In genomic region chr16:10842282-10842855, GRCm38 (mm10) we compare ENCODE assay signal across 20 mouse cellular contexts. TPM values are rescaled to one million over a fixed set of nuclear protein-coding genes. Genes with fewer than 3 reads are reported as not detected.
DNase-seq lines count a peak whose midpoint lies in the region; ATAC-seq and TF ChIP-seq lines count a peak whose summit lies in the region.
"Had no signal": no experiment of that assay in that cellular context is flagged by ENCODE, and none has a peak within 500 bp of the region (broad histone marks: within the 10 kb centered on the region; RNA-seq: fewer than 3 reads in every experiment).

No protein-coding gene starts in this region.

- no peak overlapping the region for H3K4me2 ChIP-seq in CH12.LX (ENCODE audit: insufficient read depth, low read depth, poor library complexity, severe bottlenecking)
- no peak overlapping the region for H3K4me2 ChIP-seq in forebrain, embryonic 15.5 days (replicated peaks)
- H3K4me2 ChIP-seq: hindbrain, embryonic 15.5 days; limb, embryonic 15.5 days; lung, embryonic 14.5 days had no signal

- no peak for TF ChIP-seq CTCF in CH12.LX (conservative IDR thresholded peaks at IDR 0.05 in 1 of 2, IDR thresholded peaks at IDR 0.05 in 1 of 2; ENCODE audit: low read depth in 2 of 2, low read length in 2 of 2)

- ATAC-seq in forebrain, embryonic 15.5 days (replicated peaks): no peak
- ATAC-seq in activated CD4-positive, CD25-positive, alpha-beta regulatory T cell, adult 4 months: no peak

- in situ Hi-C loops in CH12.LX (cut with MboI; ENCODE audit: low pct_ligation_motif_present, low pct_unique_long_range_greater_than_20kb, low sequenced_read_pairs): loop anchor here (5.0 kb wide), 1 partner anchor 180 kb away; no protein-coding TSS in a partner anchor

- H3K4me1 ChIP-seq in CH12.LX (ENCODE audit: control insufficient read depth in 1 of 2, insufficient read depth in 2 of 2): peaks cover 21 to 55% of the 10 kb centered on the region in 2 experiments
- H3K4me1 ChIP-seq in forebrain, embryonic 15.5 days: peaks cover 15% of the 10 kb centered on the region

- dilution Hi-C loops in CH12.LX (cut with MboI; ENCODE audit: extremely low pct_ligation_motif_present, extremely low pct_unique_long_range_greater_than_20kb, low sequenced_read_pairs): no loop called here

- no peaks in the 10 kb centered on the region for H3K27me3 ChIP-seq in CH12.LX (replicated peaks)
- no peaks in the 10 kb centered on the region for H3K27me3 ChIP-seq in forebrain, embryonic 15.5 days
- H3K27me3 ChIP-seq: hindbrain, embryonic 15.5 days; limb, embryonic 15.5 days had no signal

- H3K9me3 ChIP-seq in CH12.LX (replicated peaks; ENCODE audit: low read length): no peaks in the 10 kb centered on the region
- H3K9me3 ChIP-seq in forebrain, embryonic 15.5 days: no peaks in the 10 kb centered on the region
- H3K9me3 ChIP-seq: hindbrain, embryonic 15.5 days; limb, embryonic 15.5 days; megakaryocyte, embryonic 14.5 days had no signal

- TF ChIP-seq RAD21 in CH12.LX (IDR thresholded peaks at IDR 0.05; ENCODE audit: low read depth, low read length): no peak

- no peak for TF ChIP-seq EP300 in CH12.LX (IDR thresholded peaks at IDR 0.05; ENCODE audit: low read length)

- H3K36me3 ChIP-seq in CH12.LX (replicated peaks in 1 of 2; ENCODE audit: control insufficient read depth in 1 of 2, insufficient read depth in 1 of 2, low read length in 1 of 2): peaks cover 8 to 52% of the 10 kb centered on the region in 2 experiments
- no peaks in the 10 kb centered on the region for H3K36me3 ChIP-seq in forebrain, embryonic 15.5 days
- H3K36me3 ChIP-seq: hindbrain, embryonic 15.5 days; limb, embryonic 15.5 days had no signal

- no peak for TF ChIP-seq POLR2A in CH12.LX (IDR thresholded peaks at IDR 0.05; ENCODE audit: low read depth, low read length)

- DNase-seq in cerebellum, postnatal 14 days: peak; percentile 50 to 69
- no peak for DNase-seq in cerebellum, adult 8-10 months
- DNase-seq in 3134 (ENCODE audit: extremely low read depth, insufficient read length, low spot score): peak; percentile 45
- no peak for DNase-seq in CH12.LX (ENCODE audit: extremely low read depth)
- peak; percentile 44 for DNase-seq in kidney, adult 9 months
- DNase-seq in urinary bladder, postnatal 36 days (ENCODE audit: low spot score in 2 of 2): no peak
- DNase-seq: heart, adult 18-20 months; heart, postnatal 14 days; lung, embryonic 14.5 days had no signal

- H3K79me2 ChIP-seq in CH12.LX (replicated peaks; ENCODE audit: control insufficient read depth, extremely low read depth, insufficient read depth, poor library complexity, severe bottlenecking): no peaks in the 10 kb centered on the region

- no peak overlapping the region for H3K9ac ChIP-seq in CH12.LX (ENCODE audit: insufficient read depth, low read depth)
- H3K9ac ChIP-seq in forebrain, embryonic 15.5 days (replicated peaks): no peak overlapping the region
- H3K9ac ChIP-seq: hindbrain, embryonic 15.5 days; limb, embryonic 15.5 days; lung, embryonic 14.5 days had no signal

- WGBS in forebrain, embryonic 15.5 days: 70% methylated on average over 4 of the region's 4 CpGs

- no peak overlapping the region for H3K27ac ChIP-seq in CH12.LX (ENCODE audit: insufficient read depth, low read depth)
- no peak overlapping the region for H3K27ac ChIP-seq in forebrain, embryonic 15.5 days (replicated peaks)
- H3K27ac ChIP-seq: hindbrain, embryonic 15.5 days; left cerebral cortex, adult 2 months had no signal

- H3K4me3 ChIP-seq in CH12.LX (replicated peaks in 1 of 3; ENCODE audit: low read depth in 2 of 3, low read length in 2 of 3, poor library complexity in 1 of 3): no peak overlapping the region
- no peak overlapping the region for H3K4me3 ChIP-seq in forebrain, embryonic 15.5 days
- H3K4me3 ChIP-seq: hindbrain, embryonic 15.5 days; left cerebral cortex, adult 2 months; limb, embryonic 15.5 days; megakaryocyte, embryonic 14.5 days had no signal

TF ChIP-seq in CH12.LX, 34 proteins besides CTCF, POLR2A, EP300 and RAD21:
- no peak for TF ChIP-seq NRF1 (IDR thresholded peaks at IDR 0.05; ENCODE audit: low read depth, low read length)
- no peak for TF ChIP-seq MXI1 (IDR thresholded peaks at IDR 0.05; ENCODE audit: low read depth, low read length)
- TF ChIP-seq ZNF384 (IDR thresholded peaks at IDR 0.05; ENCODE audit: low read depth, low read length): peak; percentile 37; the same call in 1 of the 2 replicates
- no peak for TF ChIP-seq ZKSCAN1 (IDR thresholded peaks at IDR 0.05; ENCODE audit: borderline replicate concordance, low read depth, low read length)

RNA-seq across cellular contexts. Expression of gene Rmi2, which starts 7.5 kb away (rescaled TPM):
- total RNA-seq in CH12.LX (2012; rRNA removed) (6.8 and 7.7 TPM in 2 replicates), CH12.LX (2014; rRNA removed) (7.5 and 9.3 TPM in 2 replicates)
- 12.1 and 13.8 TPM in 2 replicates for polyA plus RNA-seq in CH12.LX (2012; ENCODE audit: insufficient read length, low read depth)
- polyA plus RNA-seq in forebrain, embryonic 15.5 days (2015; fragmentation: Nextera tagmentation; extraction: Ambion mirVana): 0.94 and 1.5 TPM in 2 replicates
- 1 to 10 TPM; 1.3 to 1.9 TPM for polyA plus RNA-seq in activated CD4-positive, CD25-positive, alpha-beta regulatory T cell, adult 4 months (2017; shearing (Covaris generic))
- total RNA-seq: layer of hippocampus, adult 18-20 months; monocyte, adult 5-6 weeks had no signal

RNA-seq across cellular contexts. Expression of gene Gm11172, which starts 29.7 kb away (rescaled TPM):
- not detected in 2 replicates for total RNA-seq in CH12.LX (2012; rRNA removed)
- not detected in 2 replicates for total RNA-seq in CH12.LX (2014; rRNA removed)
- polyA plus RNA-seq in CH12.LX (2012; ENCODE audit: insufficient read length, low read depth): not detected in 2 replicates
- polyA plus RNA-seq in forebrain, embryonic 15.5 days (2015; fragmentation: Nextera tagmentation; extraction: Ambion mirVana): not detected in 2 replicates
- polyA plus RNA-seq in activated CD4-positive, CD25-positive, alpha-beta regulatory T cell, adult 4 months (2017; shearing (Covaris generic)): not detected
- total RNA-seq: heart, adult 18-20 months; heart, postnatal 14 days; layer of hippocampus, adult 18-20 months; left cerebral cortex, adult 2 months; monocyte, adult 5-6 weeks; neutrophil, adult 5-6 weeks had no signal
- polyA plus RNA-seq: brain, embryonic 14.5 days; embryonic facial prominence, embryonic 11.5 days; hindbrain, embryonic 15.5 days; limb, embryonic 15.5 days; lung, embryonic 14.5 days had no signal

RNA-seq across cellular contexts. Expression of gene Prm1, which starts 36.7 kb away (rescaled TPM):
- total RNA-seq in CH12.LX (2012; rRNA removed): not detected in 2 replicates
- total RNA-seq in CH12.LX (2014; rRNA removed): not detected in 2 replicates
- not detected in 2 replicates for polyA plus RNA-seq in CH12.LX (2012; ENCODE audit: insufficient read length, low read depth)
- polyA plus RNA-seq in forebrain, embryonic 15.5 days (2015; fragmentation: Nextera tagmentation; extraction: Ambion mirVana): not detected in 2 replicates
- under 1 TPM in 1 of 2 experiments, not detected in 1; 0.77 TPM for polyA plus RNA-seq in activated CD4-positive, CD25-positive, alpha-beta regulatory T cell, adult 4 months (2017; shearing (Covaris generic))
- total RNA-seq: heart, adult 18-20 months; heart, postnatal 14 days; layer of hippocampus, adult 18-20 months; left cerebral cortex, adult 2 months; neutrophil, adult 5-6 weeks had no signal
- polyA plus RNA-seq: brain, embryonic 14.5 days; embryonic facial prominence, embryonic 11.5 days; lung, embryonic 14.5 days had no signal

RNA-seq across cellular contexts. Expression of gene Prm2, which starts 46.4 kb away (rescaled TPM):
- total RNA-seq in CH12.LX (2012; rRNA removed): not detected in 2 replicates
- total RNA-seq in CH12.LX (2014; rRNA removed): not detected in 2 replicates
- polyA plus RNA-seq in CH12.LX (2012; ENCODE audit: insufficient read length, low read depth): not detected in 2 replicates
- polyA plus RNA-seq in forebrain, embryonic 15.5 days (2015; fragmentation: Nextera tagmentation; extraction: Ambion mirVana): not detected in 2 replicates
- not detected for polyA plus RNA-seq in activated CD4-positive, CD25-positive, alpha-beta regulatory T cell, adult 4 months (2017; shearing (Covaris generic))
- total RNA-seq: heart, adult 18-20 months; heart, postnatal 14 days; layer of hippocampus, adult 18-20 months; left cerebral cortex, adult 2 months; neutrophil, adult 5-6 weeks had no signal
- polyA plus RNA-seq: brain, embryonic 14.5 days; embryonic facial prominence, embryonic 11.5 days; hindbrain, embryonic 15.5 days; limb, embryonic 15.5 days; lung, embryonic 14.5 days had no signal

RNA-seq across cellular contexts. Expression of gene Prm3, which starts 51.7 kb away (rescaled TPM):
- total RNA-seq in CH12.LX (2012; rRNA removed) (not detected in 2 replicates), CH12.LX (2014; rRNA removed) (not detected in 2 replicates)
- polyA plus RNA-seq in CH12.LX (2012; ENCODE audit: insufficient read length, low read depth): not detected in 2 replicates
- polyA plus RNA-seq in forebrain, embryonic 15.5 days (2015; fragmentation: Nextera tagmentation; extraction: Ambion mirVana): not detected in 2 replicates
- polyA plus RNA-seq in activated CD4-positive, CD25-positive, alpha-beta regulatory T cell, adult 4 months (2017; shearing (Covaris generic)): not detected
- total RNA-seq: heart, adult 18-20 months; heart, postnatal 14 days; layer of hippocampus, adult 18-20 months; left cerebral cortex, adult 2 months; monocyte, adult 5-6 weeks; neutrophil, adult 5-6 weeks had no signal
- polyA plus RNA-seq: brain, embryonic 14.5 days; embryonic facial prominence, embryonic 11.5 days; hindbrain, embryonic 15.5 days; limb, embryonic 15.5 days; lung, embryonic 14.5 days had no signal

Comparison
In these comparisons a context has a peak if more than half of its experiments do, and no peak if none do; other contexts are left out.
1. DNase-seq: peak in cerebellum, postnatal 14 days (2 of 2), 3134 (single experiment) and kidney, adult 9 months (single experiment); none in cerebellum, adult 8-10 months (single experiment), CH12.LX (single experiment) and urinary bladder, postnatal 36 days (0 of 2).